Mouse (Mus musculus) spleen, adult 2 months (tissue): Measurements from ENCODE around the gene Insr.

Source experiments
- CTCF ChIP-seq: fragments of 200-500 bp; IDR thresholded peaks from 2 replicates; pipeline ENCODE4 v1.5.1; 2011; ENCODE audit warnings: mild to moderate bottlenecking, inconsistent platforms; ENCODE audit not compliant: insufficient read depth, insufficient read length, insufficient replicate concordance; ENCODE audit errors: extremely low read depth
- POLR2A ChIP-seq: fragments of 200-500 bp; IDR thresholded peaks from 2 replicates; pipeline ENCODE4 v1.6.1; 2011; ENCODE audit warnings: low read depth, low read length, inconsistent platforms

DNA sequence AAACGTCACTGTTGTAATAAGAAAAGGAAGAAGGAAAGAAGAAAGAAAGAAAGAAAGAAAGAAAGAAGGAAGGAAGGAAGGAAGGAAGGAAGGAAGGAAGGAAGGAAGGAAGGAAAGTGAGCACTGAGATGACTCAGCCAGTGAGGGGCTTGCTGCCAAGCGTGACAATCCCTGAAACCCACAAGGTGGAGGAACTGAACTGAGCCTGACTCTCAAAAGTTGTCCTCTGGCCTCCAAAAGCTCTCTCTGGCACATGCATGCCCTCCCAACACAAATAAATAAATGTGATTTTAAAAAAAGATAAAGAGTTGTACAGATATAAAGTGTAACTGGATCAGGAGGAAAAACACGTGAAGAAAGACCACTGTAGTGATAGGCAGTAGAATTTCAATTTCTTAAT, 60.2 kb downstream of the Insr start:
- no peak for TF ChIP-seq CTCF
- TF ChIP-seq POLR2A, result no peak
